Mouse (Mus musculus) CH12.LX (cell line): ENCODE data around the gene Mmp3. TPM values are rescaled to one million over a fixed set of nuclear protein-coding genes. Genes with fewer than 3 reads are reported as not detected.

Experiments used
- DNase-seq: peaks from one replicate; pipeline ENCODE4 v3.0.0-alpha.2; 2013; ENCODE audit errors: extremely low read depth
- H3K27ac ChIP-seq: 2 replicates; pipeline ENCODE4 v1.5.1; 2012; ENCODE audit warnings: low read depth, mild to moderate bottlenecking, control low read depth, moderate library complexity; ENCODE audit not compliant: insufficient read depth
- H3K27me3 ChIP-seq: replicated peaks from 2 replicates; pipeline ENCODE3; 2012; ENCODE audit warnings: inconsistent platforms
- H3K36me3 ChIP-seq, 2 experiments: replicated peaks in 1 of 2; 2 replicates each; pipeline versions ENCODE3 to v1.6.1; 2012; ENCODE audit warnings: inconsistent platforms in 1 of 2, low read length in 1 of 2, mild to moderate bottlenecking in 1 of 2, mixed read lengths in 1 of 2, moderate library complexity in 1 of 2; ENCODE audit not compliant: control insufficient read depth in 1 of 2, insufficient read depth in 1 of 2
- H3K4me1 ChIP-seq, 2 experiments: 2 replicates each; pipeline ENCODE4 v1.6.1; 2012; ENCODE audit warnings: inconsistent platforms in 1 of 2, moderate library complexity in 1 of 2; ENCODE audit not compliant: insufficient read depth in 2 of 2, control insufficient read depth in 1 of 2
- H3K4me2 ChIP-seq: 2 replicates; pipeline ENCODE4 v1.6.1; 2012; ENCODE audit warnings: low read depth, mild to moderate bottlenecking, control low read depth; ENCODE audit not compliant: poor library complexity, insufficient read depth, severe bottlenecking
- H3K4me3 ChIP-seq, 3 experiments: fragments of 150-350 bp in 1 of 3; sonication (generic) in 1 of 3; replicated peaks in 1 of 3; 2 replicates each; pipeline versions ENCODE3 to v1.5.1; 2011 to 2012; ENCODE audit warnings: low read depth in 2 of 3, low read length in 2 of 3, mild to moderate bottlenecking in 2 of 3, moderate library complexity in 2 of 3, control low read depth in 1 of 3, improper control_type of control experiment in 1 of 3, inconsistent platforms in 1 of 3, mixed read lengths in 1 of 3; ENCODE audit not compliant: poor library complexity in 1 of 3
- H3K79me2 ChIP-seq: replicated peaks from 2 replicates; pipeline ENCODE4 v1.6.1; 2012; ENCODE audit warnings: mild to moderate bottlenecking, moderate library complexity; ENCODE audit not compliant: control insufficient read depth, poor library complexity, insufficient read depth, severe bottlenecking; ENCODE audit errors: extremely low read depth
- H3K9ac ChIP-seq: 2 replicates; pipeline ENCODE4 v1.6.1; 2012; ENCODE audit warnings: low read depth, mild to moderate bottlenecking, control low read depth, moderate library complexity; ENCODE audit not compliant: insufficient read depth
- H3K9me3 ChIP-seq: replicated peaks from 2 replicates; pipeline ENCODE3; 2012; ENCODE audit warnings: low read length, inconsistent platforms, mixed read lengths
- CHD2 ChIP-seq: IDR thresholded peaks from 2 replicates; pipeline ENCODE4 v1.6.1; 2011; ENCODE audit warnings: low read length, improper control_type of control experiment
- EP300 ChIP-seq: IDR thresholded peaks from 2 replicates; pipeline ENCODE4 v1.6.1; 2011; ENCODE audit warnings: low read length, improper control_type of control experiment
- ETS1 ChIP-seq: conservative IDR thresholded peaks from 2 replicates; pipeline ENCODE4 v1.6.1; 2012; ENCODE audit warnings: low read depth, mild to moderate bottlenecking, inconsistent platforms, low read length, improper control_type of control experiment, moderate library complexity
- JUND ChIP-seq: conservative IDR thresholded peaks from 2 replicates; pipeline ENCODE4 v1.6.1; 2011; ENCODE audit warnings: low read depth, low read length, improper control_type of control experiment
- MAFK ChIP-seq: IDR thresholded peaks from 2 replicates; pipeline ENCODE4 v1.6.1; 2011; ENCODE audit warnings: low read length, improper control_type of control experiment; ENCODE audit not compliant: insufficient replicate concordance
- MAZ ChIP-seq: IDR thresholded peaks from 2 replicates; pipeline ENCODE4 v1.6.1; 2012; ENCODE audit warnings: low read depth, mild to moderate bottlenecking, inconsistent platforms, low read length, improper control_type of control experiment, moderate library complexity
- MEF2A ChIP-seq: IDR thresholded peaks from 2 replicates; pipeline ENCODE4 v1.6.1; 2014; ENCODE audit warnings: low read depth, mild to moderate bottlenecking, inconsistent platforms, low read length, improper control_type of control experiment, borderline replicate concordance
- NRF1 ChIP-seq: IDR thresholded peaks from 2 replicates; pipeline ENCODE4 v1.6.1; 2014; ENCODE audit warnings: low read depth, mild to moderate bottlenecking, inconsistent platforms, low read length, improper control_type of control experiment, moderate library complexity
- PAX5 ChIP-seq: IDR thresholded peaks from 2 replicates; pipeline ENCODE4 v1.6.1; 2012; ENCODE audit warnings: low read length, inconsistent platforms, mixed read lengths
- SMC3 ChIP-seq: IDR thresholded peaks from 2 replicates; pipeline ENCODE4 v1.6.1; 2011; ENCODE audit warnings: low read depth, low read length, improper control_type of control experiment
- TBP ChIP-seq: conservative IDR thresholded peaks from 2 replicates; pipeline ENCODE4 v1.6.1; 2011; ENCODE audit warnings: low read depth, low read length, improper control_type of control experiment
- ZC3H11A ChIP-seq: IDR thresholded peaks from 2 replicates; pipeline ENCODE4 v1.6.1; 2012; ENCODE audit warnings: low read depth, mild to moderate bottlenecking, inconsistent platforms, low read length, improper control_type of control experiment
- ZMIZ1 ChIP-seq: IDR thresholded peaks from 2 replicates; pipeline ENCODE4 v1.6.1; 2012; ENCODE audit warnings: low read depth, mild to moderate bottlenecking, inconsistent platforms, low read length, improper control_type of control experiment
- ZNF384 ChIP-seq: IDR thresholded peaks from 2 replicates; pipeline ENCODE4 v1.6.1; 2012; ENCODE audit warnings: low read depth, low read length, improper control_type of control experiment, inconsistent platforms
- dilution Hi-C: fragments of 300-500 bp; cut with MboI; formaldehyde crosslinking; loops from 2 replicates; pipeline ENCODE4 v1.14.3; 2020; ENCODE audit warnings: low sequenced_read_pairs; ENCODE audit not compliant: extremely low pct_unique_long_range_greater_than_20kb, extremely low pct_ligation_motif_present
- in situ Hi-C: fragments of 300-500 bp; cut with MboI; formaldehyde crosslinking; loops from 3 replicates; pipeline ENCODE4 v1.14.3; 2019; ENCODE audit warnings: low sequenced_read_pairs, low pct_ligation_motif_present, low pct_unique_long_range_greater_than_20kb, mixed read lengths
- polyA plus RNA-seq: library from polyadenylated mRNA; unstranded; fragments of >175 nt; gene quantifications from 2 replicates; pipeline ENCODE4 v1.2.1, GENCODE M21; 2012; ENCODE audit warnings: low read depth; ENCODE audit not compliant: insufficient read length
- total RNA-seq, 2 experiments: library from RNA; depleted of rRNA; stranded (reverse); fragments of 300-350 nt in 1 of 2; fragments of >200 nt in 1 of 2; gene quantifications; 2 replicates each; pipeline ENCODE4 v1.2.3; 2012 to 2014

Gene Mmp3
- total and polyA plus RNA-seq, 3 experiments = not detected

- Histone ChIP-seq H3K4me1 (peaks cover 0 to 4% of the 10 kb centered on the region in 2 experiments; a peak in 1 of 4 replicates), H3K36me3 (no peaks in the 10 kb centered on the region), H3K9ac (no peak overlapping the region)
- dilution Hi-C loops (no loop called here), in situ Hi-C loops (no loop called here)
- TF ChIP-seq EP300 (no peak), MEF2A (no peak), ZC3H11A (no peak), ZNF384 (no peak), PAX5 (no peak), SMC3 (no peak), CHD2 (no peak), TBP (no peak), ZMIZ1 (no peak), NRF1 (no peak)
- TF ChIP-seq, all 38 proteins: peak for 0
- no peaks in the 10 kb centered on the region for H3K9me3 ChIP-seq
- H3K27ac ChIP-seq = no peak overlapping the region
- no peak for DNase-seq
- H3K4me2 ChIP-seq = no peak overlapping the region
- H3K4me3 ChIP-seq = no peak overlapping the region
- H3K27me3 ChIP-seq = no peaks in the 10 kb centered on the region
- no peaks in the 10 kb centered on the region for H3K79me2 ChIP-seq
These were observed 38.2 kb downstream of the Mmp3 start for GRCm38 (mm10) chr9:7483684-7484394.

- peak; percentile 53; the same call in 1 of the 2 replicates for TF ChIP-seq MAFK
- TF ChIP-seq JUND = no peak
- TF ChIP-seq MAZ = no peak
- dilution Hi-C loops = no loop called here
- no peaks in the 10 kb centered on the region for H3K79me2 ChIP-seq
These were observed 55.5 kb downstream of the Mmp3 start for GRCm38 (mm10) chr9:7501138-7501537.

GRCm38 (mm10) chr9:7502051-7502450 is 56.4 kb downstream of the Mmp3 start, which contains the start of gene Mmp10:
TSS of gene Mmp10 (plus strand) at chr9:7502352.
- Histone ChIP-seq H3K9me3 (peaks cover 2% of the 10 kb centered on the region), H3K4me1 (peaks cover 9 to 40% of the 10 kb centered on the region in 2 experiments; a peak in 3 of 4 replicates), H3K4me3 (no peak within 1 kb of the TSS), H3K27me3 (no peaks in the 10 kb centered on the region), H3K36me3 (no peaks in the 10 kb centered on the region), H3K79me2 (no peaks in the 10 kb centered on the region), H3K27ac (no peak within 1 kb of the TSS), H3K4me2 (no peak within 1 kb of the TSS), H3K9ac (no peak within 1 kb of the TSS)
- DNase-seq = no peak
- no peak for TF ChIP-seq CHD2
- 0 out of 2 replicates have a peak, but pooled peaks have one; percentile 15 for TF ChIP-seq ETS1
- TF ChIP-seq MEF2A = peak; percentile 56; the same call in 1 of the 2 replicates
- in situ Hi-C loops (no loop called here), dilution Hi-C loops (no loop called here)

More at GRCm38 (mm10) chr9:7501138-7501537, 55.5 kb downstream of the Mmp3 start:
- H3K4me1 ChIP-seq = peaks cover 6 to 31% of the 10 kb centered on the region in 2 experiments; a peak in 3 of 4 replicates
- no peak overlapping the region for H3K4me3 ChIP-seq
- no peak for DNase-seq
- no peaks in the 10 kb centered on the region for H3K36me3 ChIP-seq
- H3K9me3 ChIP-seq = peaks cover 2% of the 10 kb centered on the region
- no peaks in the 10 kb centered on the region for H3K27me3 ChIP-seq
- in situ Hi-C loops = no loop called here
- H3K27ac ChIP-seq = no peak overlapping the region
- H3K9ac ChIP-seq = no peak overlapping the region
- no peak overlapping the region for H3K4me2 ChIP-seq
